Mouse (Mus musculus): Measurements from ENCODE around the gene Kif1c. TPM values are rescaled to one million over a fixed set of nuclear protein-coding genes. Genes with fewer than 3 reads are reported as not detected.
"Not testable (repeated sequence)": the region's sequence is repeated elsewhere in the genome, so short reads cannot be mapped to it uniquely, and the experiment has no call there.

Kif1c gene
- polyA plus RNA-seq, 1 experiment from 2014 or later: 3.0 TPM

DNA sequence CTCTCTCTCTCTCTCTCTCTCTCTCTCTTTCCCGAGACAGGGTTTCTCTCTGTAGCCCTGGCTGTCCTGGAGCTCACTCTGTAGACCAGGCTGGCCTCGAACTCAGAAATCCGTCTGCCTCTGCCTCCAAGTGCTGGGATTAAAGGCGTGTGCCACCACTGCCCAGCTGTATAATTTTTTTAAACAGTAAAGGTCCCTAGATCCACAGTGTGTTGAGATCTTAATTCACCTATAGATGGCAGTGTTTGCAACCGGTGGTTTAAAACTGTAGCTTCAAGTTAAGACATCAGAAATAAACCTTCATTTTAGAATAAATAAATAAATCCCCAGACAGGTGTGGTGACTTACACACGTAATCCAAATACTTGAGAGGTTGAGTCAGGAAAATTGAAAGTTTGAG is 77.7 kb downstream of the Kif1c start:
- not testable (repeated sequence) for H3K4me3 ChIP-seq; ATAC-seq (ENCODE audit: insufficient number of reproducible peaks, insufficient read depth, low FRiP score, low TSS enrichment); H3K9ac ChIP-seq; H3K27ac ChIP-seq; H3K4me2 ChIP-seq (replicated peaks); H3K36me3 ChIP-seq; H3K27me3 ChIP-seq; H3K9me3 ChIP-seq; H3K4me1 ChIP-seq
- WGBS: 28% methylated on average over 6 of the region's 6 CpGs

Small RNAs within 50 kb of the gene (microRNA-seq; reads per million reads assigned to microRNA genes)
- gene Gm22760 (not detected), gene Mir6925 (not detected)

Other genes with a start within 250 kb of the Kif1c start
- gene Med11, start 248.6 kb upstream of the Kif1c start, polyA plus RNA-seq (2016; fragmentation: Nextera tagmentation; extraction: Ambion mirVana): 41.4 and 44.5 TPM in 2 replicates
- gene Zmynd15, start 241.1 kb upstream of the Kif1c start, polyA plus RNA-seq (2016; fragmentation: Nextera tagmentation; extraction: Ambion mirVana): 0.27 and 0.46 TPM in 2 replicates
- 1.4 and 2.2 TPM in 2 replicates for gene Cxcl16, start 240.6 kb upstream of the Kif1c start, polyA plus RNA-seq (2016; fragmentation: Nextera tagmentation; extraction: Ambion mirVana)
- gene Tm4sf5, start 195.3 kb upstream of the Kif1c start, polyA plus RNA-seq (2016; fragmentation: Nextera tagmentation; extraction: Ambion mirVana): 0.32 TPM in 1 of 2 replicates, not detected in the other
- gene Vmo1, start 185.9 kb upstream of the Kif1c start, polyA plus RNA-seq (2016; fragmentation: Nextera tagmentation; extraction: Ambion mirVana): 0.26 and 0.48 TPM in 2 replicates
- gene Gltpd2, start 181.4 kb upstream of the Kif1c start, polyA plus RNA-seq (2016; fragmentation: Nextera tagmentation; extraction: Ambion mirVana): 0.50 and 0.77 TPM in 2 replicates
- gene Psmb6, start 175.2 kb upstream of the Kif1c start, polyA plus RNA-seq (2016; fragmentation: Nextera tagmentation; extraction: Ambion mirVana): 784 and 848 TPM in 2 replicates
- not detected in 2 replicates for gene Gm40193, start 167.6 kb upstream of the Kif1c start, polyA plus RNA-seq (2016; fragmentation: Nextera tagmentation; extraction: Ambion mirVana)
- gene Pld2, start 160.5 kb upstream of the Kif1c start, polyA plus RNA-seq (2016; fragmentation: Nextera tagmentation; extraction: Ambion mirVana): 4.4 and 6.7 TPM in 2 replicates
- 16.7 and 17.5 TPM in 2 replicates for gene Mink1, start 137.7 kb upstream of the Kif1c start, polyA plus RNA-seq (2016; fragmentation: Nextera tagmentation; extraction: Ambion mirVana)
- not detected in 2 replicates for gene 4930544D05Rik, start 84.7 kb upstream of the Kif1c start, polyA plus RNA-seq (2016; fragmentation: Nextera tagmentation; extraction: Ambion mirVana)
- not detected in 2 replicates for gene Chrne, start 81.3 kb upstream of the Kif1c start, polyA plus RNA-seq (2016; fragmentation: Nextera tagmentation; extraction: Ambion mirVana)
- 0.15 and 0.27 TPM in 2 replicates for gene Gp1ba, start 61.4 kb upstream of the Kif1c start, polyA plus RNA-seq (2016; fragmentation: Nextera tagmentation; extraction: Ambion mirVana)
- 96.5 and 104 TPM in 2 replicates for gene Rnf167, start 53.3 kb upstream of the Kif1c start, polyA plus RNA-seq (2016; fragmentation: Nextera tagmentation; extraction: Ambion mirVana)
- 159 and 160 TPM in 2 replicates for gene Slc25a11, start 53.1 kb upstream of the Kif1c start, polyA plus RNA-seq (2016; fragmentation: Nextera tagmentation; extraction: Ambion mirVana)
- 1,467 and 1,498 TPM in 2 replicates for gene Pfn1, start 45.9 kb upstream of the Kif1c start, polyA plus RNA-seq (2016; fragmentation: Nextera tagmentation; extraction: Ambion mirVana)
- 20.1 and 27.9 TPM in 2 replicates for gene Eno3, start 43.3 kb upstream of the Kif1c start, polyA plus RNA-seq (2016; fragmentation: Nextera tagmentation; extraction: Ambion mirVana)
- gene Spag7, start 31.1 kb upstream of the Kif1c start, polyA plus RNA-seq (2016; fragmentation: Nextera tagmentation; extraction: Ambion mirVana): 143 and 149 TPM in 2 replicates
- gene Camta2, start 12.4 kb upstream of the Kif1c start, polyA plus RNA-seq (2016; fragmentation: Nextera tagmentation; extraction: Ambion mirVana): 12.0 and 12.3 TPM in 2 replicates
- 1.1 and 1.6 TPM in 2 replicates for gene Inca1, start 393 bp upstream of the Kif1c start, polyA plus RNA-seq (2016; fragmentation: Nextera tagmentation; extraction: Ambion mirVana)
- 6.8 and 7.5 TPM in 2 replicates for gene Zfp3, start 63.7 kb downstream of the Kif1c start, polyA plus RNA-seq (2016; fragmentation: Nextera tagmentation; extraction: Ambion mirVana)
- not detected in 2 replicates for gene Scimp, start 112.0 kb downstream of the Kif1c start, polyA plus RNA-seq (2016; fragmentation: Nextera tagmentation; extraction: Ambion mirVana)
- gene Rabep1, start 144.2 kb downstream of the Kif1c start, polyA plus RNA-seq (2016; fragmentation: Nextera tagmentation; extraction: Ambion mirVana): 43.9 and 45.9 TPM in 2 replicates